8 mouse cellular contexts compared by ENCODE assay signal in the genomic region with DNA sequence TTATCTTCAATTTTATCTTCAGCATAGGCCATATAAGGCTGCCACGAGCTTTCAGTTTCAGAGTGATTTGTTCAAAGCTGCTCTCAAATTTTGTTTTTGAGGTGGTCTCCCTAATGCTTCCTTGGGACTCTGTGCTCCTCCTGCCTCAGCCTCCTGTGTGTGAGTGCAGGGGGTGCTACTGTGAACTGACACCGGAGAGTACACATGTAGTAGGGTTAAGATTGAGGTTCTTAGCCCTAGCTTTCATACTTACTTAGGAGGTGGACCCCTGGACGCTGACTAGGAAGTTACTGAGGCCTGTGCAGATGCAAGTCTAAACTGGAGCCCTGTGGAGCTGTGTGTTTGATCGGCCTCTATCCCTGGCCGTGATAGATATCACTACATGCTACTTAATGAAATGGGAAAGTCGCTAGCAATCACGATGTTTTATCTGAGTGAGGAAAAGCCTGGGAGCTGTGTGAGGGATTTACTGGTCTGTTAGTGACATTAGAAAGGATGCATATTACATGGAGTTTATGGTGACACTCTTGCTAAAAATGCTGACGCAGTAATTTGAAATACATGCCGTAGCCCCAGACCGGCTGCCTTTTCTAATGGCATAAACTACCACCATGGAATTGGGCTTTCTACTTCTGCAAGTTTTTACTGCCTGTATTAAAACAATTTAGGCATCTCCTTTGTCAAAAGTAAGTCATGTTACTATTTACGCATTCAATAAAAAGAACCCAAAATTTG. TPM values are rescaled to one million over a fixed set of nuclear protein-coding genes. Genes with fewer than 3 reads are reported as not detected.
DNase-seq lines count a peak whose midpoint lies in the region; ATAC-seq and TF ChIP-seq lines count a peak whose summit lies in the region.

No protein-coding gene starts in this region.

- intact Hi-C loops in gastrocnemius, adult 2 months (cut with DNase I), result no loop called here

- peaks cover 20% of the 10 kb centered on the region for H3K79me2 ChIP-seq in liver, adult 2 months (ENCODE audit: control insufficient read depth, insufficient read depth, low read length)

- H3K4me3 ChIP-seq in gastrocnemius, adult 2 months, result peak overlapping the region; percentile 99
- peak overlapping the region; percentile 97 for H3K4me3 ChIP-seq in liver, adult 2 months (ENCODE audit: insufficient read depth, low read depth, low read length)

- TF ChIP-seq CTCF in gastrocnemius, adult 2 months (IDR thresholded peaks at IDR 0.05), result no peak
- TF ChIP-seq CTCF in liver, adult 2 months (IDR thresholded peaks at IDR 0.05; ENCODE audit: low read depth, low read length), result no peak

- peak overlapping the region; percentile 55 for H3K9ac ChIP-seq in liver, adult 2 months (ENCODE audit: low read depth, low read length)

- H3K27me3 ChIP-seq in liver, adult 2 months (ENCODE audit: control insufficient read depth, insufficient read depth, low read length), result no peaks in the 10 kb centered on the region

- WGBS in liver, adult 2 months, result 19% methylated on average over 11 of the region's 11 CpGs

- peak; percentile 22; the same call in 1 of the 2 replicates for ATAC-seq in erythroid progenitor cell, adult 5-6 weeks (replicated peaks; ENCODE audit: low FRiP score, poor library complexity, severe bottlenecking)
- ATAC-seq in megakaryocyte-erythroid progenitor cell, adult 5-6 weeks (replicated peaks; ENCODE audit: low FRiP score, low TSS enrichment, poor library complexity, severe bottlenecking), result no peak

- TF ChIP-seq POLR2A in liver, adult 2 months (IDR thresholded peaks at IDR 0.05; ENCODE audit: extremely low read depth, insufficient read depth, low read length), result no peak

- peak overlapping the region; percentile 98 for H3K27ac ChIP-seq in gastrocnemius, adult 2 months
- peak overlapping the region; percentile 9 for H3K27ac ChIP-seq in liver, adult 2 months (replicated peaks; ENCODE audit: insufficient read depth, low read depth, low read length)

- peaks cover 23% of the 10 kb centered on the region for H3K4me1 ChIP-seq in liver, adult 2 months (ENCODE audit: control insufficient read depth, insufficient read depth, low read length)

- H3K36me3 ChIP-seq in liver, adult 2 months (ENCODE audit: control insufficient read depth, insufficient read depth, low read length), result peaks cover 13% of the 10 kb centered on the region

- no peak for DNase-seq in gastrocnemius, adult 2 months
- no peak for DNase-seq in gastrocnemius, adult 8-10 months (ENCODE audit: low spot score in 2 of 2)
- peak; percentile 13 for DNase-seq in 3T3-L1 (ENCODE audit: low read depth, low spot score)
- no peak for DNase-seq in liver, adult 2 months (ENCODE audit: extremely low read depth, low read depth, low spot score)
- DNase-seq in urinary bladder, postnatal 10 days (ENCODE audit: low spot score), result no peak
- no peak for DNase-seq in urinary bladder, postnatal 36 days (ENCODE audit: low spot score in 2 of 2)

RNA-seq across cellular contexts. Expression of a gene that starts 2.0 kb away (rescaled TPM):
- total RNA-seq in gastrocnemius, adult 2 months (2021), result 10 to 100 TPM; 50.8 to 67.8 TPM
- 10 to 100 TPM; 53.9 to 62.9 (median 58.3) TPM for total RNA-seq in gastrocnemius, adult 8-10 months (2022)
- 196 and 200 TPM in 2 replicates for total RNA-seq in erythroid progenitor cell, adult 5-6 weeks (2015; ENCODE audit: low replicate concordance)
- 276 and 356 TPM in 2 replicates for total RNA-seq in erythroid progenitor cell, adult 5-6 weeks (2017; ENCODE audit: low replicate concordance)
- 43.7 and 46.2 TPM in 2 replicates for total RNA-seq in liver, adult 2 months (2014; rRNA removed)
- polyA plus RNA-seq in liver, adult 2 months (2012; rRNA removed), result 27.5 and 32.6 TPM in 2 replicates
- total RNA-seq in megakaryocyte-erythroid progenitor cell, adult 5-6 weeks (2014; fragmentation: Nextera tagmentation), result 131 and 139 TPM in 2 replicates
- 178 and 269 TPM in 2 replicates for total RNA-seq in megakaryocyte-erythroid progenitor cell, adult 5-6 weeks (2017)

RNA-seq across cellular contexts. Expression of a gene that starts 32.1 kb away (rescaled TPM):
- total RNA-seq in gastrocnemius, adult 2 months (2021), result under 1 TPM in 1 of 2 experiments, not detected in 1; 0.28 TPM
- under 1 TPM in 1 of 4 experiments, not detected in 3; 0.41 TPM for total RNA-seq in gastrocnemius, adult 8-10 months (2022)
- 1.8 and 3.8 TPM in 2 replicates for total RNA-seq in erythroid progenitor cell, adult 5-6 weeks (2015; ENCODE audit: low replicate concordance)
- 3.5 and 3.8 TPM in 2 replicates for total RNA-seq in erythroid progenitor cell, adult 5-6 weeks (2017; ENCODE audit: low replicate concordance)
- under 0.01 TPM in 1 of 2 replicates, not detected in the other for total RNA-seq in liver, adult 2 months (2014; rRNA removed)
- polyA plus RNA-seq in liver, adult 2 months (2012; rRNA removed), result 0.14 and 0.44 TPM in 2 replicates
- 1.7 and 1.9 TPM in 2 replicates for total RNA-seq in megakaryocyte-erythroid progenitor cell, adult 5-6 weeks (2014; fragmentation: Nextera tagmentation)
- 1.8 and 2.7 TPM in 2 replicates for total RNA-seq in megakaryocyte-erythroid progenitor cell, adult 5-6 weeks (2017)

RNA-seq across cellular contexts. Expression of a gene that starts 32.1 kb away (rescaled TPM):
- total RNA-seq in gastrocnemius, adult 2 months (2021), result under 1 TPM in 1 of 2 experiments, not detected in 1; 0.11 TPM
- under 1 TPM in 1 of 4 experiments, not detected in 3; 0.17 TPM for total RNA-seq in gastrocnemius, adult 8-10 months (2022)
- total RNA-seq in erythroid progenitor cell, adult 5-6 weeks (2015; ENCODE audit: low replicate concordance), result 0.72 and 2.5 TPM in 2 replicates
- 1.3 TPM in 1 of 2 replicates, not detected in the other for total RNA-seq in erythroid progenitor cell, adult 5-6 weeks (2017; ENCODE audit: low replicate concordance)
- under 0.01 and 0.13 TPM in 2 replicates for total RNA-seq in liver, adult 2 months (2014; rRNA removed)
- polyA plus RNA-seq in liver, adult 2 months (2012; rRNA removed), result 0.06 and 0.12 TPM in 2 replicates
- 0.37 and 0.62 TPM in 2 replicates for total RNA-seq in megakaryocyte-erythroid progenitor cell, adult 5-6 weeks (2014; fragmentation: Nextera tagmentation)
- 1.3 TPM in 1 of 2 replicates, not detected in the other for total RNA-seq in megakaryocyte-erythroid progenitor cell, adult 5-6 weeks (2017)
